Mouse (Mus musculus) cerebellum, adult 11-12 months (tissue): Measurements from ENCODE around the gene Shcbp1.
"Not testable (repeated sequence)": the region's sequence is repeated elsewhere in the genome, so short reads cannot be mapped to it uniquely, and the experiment has no call there.

ENCODE experiments used
- DNase-seq: peaks from one replicate; pipeline ENCODE4 v3.0.0; 2022

Shcbp1 gene

DNA sequence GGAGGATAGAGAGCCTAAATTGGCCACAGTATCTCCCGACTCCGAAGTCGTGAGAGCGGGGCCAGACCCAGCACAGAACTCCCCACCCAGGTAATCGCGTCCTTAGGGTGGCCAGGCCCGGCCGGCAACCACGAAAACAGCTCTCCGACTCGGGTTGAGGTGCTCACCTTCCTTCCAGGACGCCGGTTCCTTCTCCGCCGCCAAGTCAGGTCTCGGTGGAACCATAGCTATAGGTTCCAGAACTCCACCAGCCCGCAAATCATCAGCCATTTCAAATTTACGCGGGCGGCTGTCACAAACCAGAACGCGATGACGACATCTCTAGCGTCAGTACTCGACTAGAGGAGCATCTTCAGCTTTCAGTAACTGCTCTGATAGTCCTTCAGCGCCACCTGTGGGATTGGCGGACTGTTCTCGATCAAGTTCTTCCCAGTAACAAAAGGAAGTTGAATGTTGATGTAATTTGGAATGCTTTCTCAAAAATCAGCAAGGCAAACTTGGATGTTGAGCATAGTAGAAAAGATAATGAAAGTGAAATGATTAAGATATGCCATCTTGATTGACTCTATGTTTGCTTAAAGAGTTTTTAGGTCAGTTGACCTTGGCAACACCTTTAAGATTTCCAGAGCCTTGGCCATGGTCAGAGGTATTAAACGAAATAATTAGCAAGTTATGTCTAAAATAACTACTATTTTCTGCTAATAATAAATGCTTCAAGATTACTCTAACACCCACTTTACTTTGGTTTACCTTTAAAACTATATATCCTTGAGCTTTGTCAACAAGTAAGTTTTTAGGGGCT is at the start of gene Shcbp1:
Gene Shcbp1, minus strand, starts transcription at position 314 of the 802 bp plus-strand sequence.
- peak; percentile 75 for DNase-seq

DNA sequence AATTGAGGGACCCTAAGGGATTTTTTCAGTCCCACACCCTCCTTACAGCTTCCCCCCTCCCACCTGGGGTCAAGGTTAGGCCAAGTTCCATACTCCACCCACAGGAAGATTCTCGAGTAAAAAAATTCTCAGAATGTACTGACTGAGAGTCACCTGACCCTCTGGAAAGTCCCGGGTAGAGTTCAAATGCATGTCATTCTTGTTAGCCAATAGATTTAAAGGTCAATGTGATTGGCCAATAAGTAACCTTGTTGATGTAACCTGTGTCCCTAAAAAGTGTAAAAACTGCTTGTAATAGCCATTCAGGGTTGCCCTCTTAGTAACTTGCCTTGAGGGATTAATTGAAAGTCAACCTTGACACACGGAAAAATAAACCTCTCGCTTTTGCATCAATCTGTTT is 29.5 kb upstream of the Shcbp1 start:
- DNase-seq = no peak

DNA sequence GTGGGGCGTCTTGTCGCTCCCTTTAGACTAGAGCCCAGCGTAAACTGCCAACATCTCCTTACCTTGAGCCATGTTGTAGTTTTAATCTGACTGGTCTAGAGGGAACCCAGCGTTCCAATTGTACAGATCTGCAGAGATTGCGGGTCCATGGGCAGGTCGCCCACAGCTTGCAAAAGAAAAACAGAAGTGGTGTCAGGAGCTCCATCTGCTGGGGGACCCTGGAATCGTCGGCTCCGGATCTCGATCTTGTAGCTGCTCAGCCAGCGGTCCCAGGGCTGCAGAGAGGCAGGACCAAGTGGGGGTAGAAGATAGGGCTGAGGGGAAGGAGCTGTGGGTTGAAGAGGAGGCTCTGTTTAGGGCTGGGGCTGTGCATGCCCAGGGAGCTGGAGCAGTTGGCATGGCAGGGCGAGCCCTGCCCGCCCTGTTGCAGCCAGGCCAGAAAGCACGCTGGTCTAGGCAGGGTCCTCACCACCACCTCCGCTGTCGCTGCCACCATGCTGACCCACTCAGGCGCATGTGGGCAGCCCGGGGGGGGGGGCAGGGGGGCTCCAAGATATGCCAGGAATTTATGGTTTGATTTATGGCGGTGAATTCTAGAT is 21.3 kb upstream of the Shcbp1 start:
- DNase-seq = no peak

DNA sequence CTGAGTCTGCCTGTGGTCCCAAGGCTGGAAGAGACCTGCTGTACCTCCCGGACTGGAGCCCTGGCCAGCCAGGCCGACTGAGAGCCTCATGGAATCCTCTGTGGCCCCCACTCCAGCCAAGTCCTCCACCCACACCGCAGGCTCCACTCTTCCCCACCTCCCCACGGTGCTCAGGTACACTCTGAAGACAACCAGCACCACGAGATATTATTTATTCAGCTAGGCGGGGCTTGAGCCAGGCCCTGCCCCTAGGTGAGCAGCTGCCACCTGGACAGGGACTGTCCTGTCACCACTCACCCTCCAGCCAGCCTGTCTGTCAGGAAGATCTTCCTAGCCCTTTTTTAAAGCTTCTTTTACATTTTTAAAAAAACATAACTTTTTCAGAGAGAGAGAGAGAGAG is 1.1 kb downstream of the Shcbp1 start:
- DNase-seq = peak; percentile 6

DNA sequence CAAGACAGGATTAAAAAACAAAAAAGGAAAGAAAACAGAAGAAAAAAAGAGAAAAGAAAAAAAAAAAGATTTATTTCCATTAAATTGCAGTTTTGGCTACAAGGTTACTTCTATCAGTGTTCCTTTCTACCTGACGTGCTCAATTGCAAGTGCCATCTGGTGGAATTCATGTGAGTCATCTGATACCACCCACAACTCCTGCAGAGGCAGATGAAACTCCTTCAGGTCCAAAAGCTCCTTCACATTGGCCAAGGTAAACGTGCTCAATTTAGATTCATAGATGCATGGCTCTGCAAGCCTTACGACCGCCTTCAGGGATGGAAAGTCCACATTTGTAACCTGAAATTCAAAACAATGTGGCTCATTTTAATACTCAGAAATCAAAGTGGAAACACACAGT is 14.6 kb downstream of the Shcbp1 start:
- DNase-seq = no peak

DNA sequence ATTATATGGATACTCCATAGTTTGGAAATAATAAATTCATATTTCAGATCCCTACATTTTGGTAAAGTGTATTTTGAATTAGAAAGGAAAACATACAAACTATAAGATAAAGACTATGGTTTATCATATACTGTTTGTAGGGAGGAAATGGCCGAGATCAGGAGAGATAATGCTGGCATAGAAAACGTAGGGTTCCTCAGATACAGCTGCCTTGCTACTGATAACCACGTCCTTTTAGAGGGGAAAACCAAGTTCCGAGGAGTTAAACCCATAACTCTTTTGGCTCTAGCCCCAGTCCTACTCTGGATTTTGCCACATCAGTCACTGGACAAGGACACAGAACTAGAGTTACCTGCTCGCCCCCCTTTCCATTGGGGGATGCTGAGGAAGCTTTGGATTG is 26.3 kb downstream of the Shcbp1 start:
- no peak for DNase-seq

DNA sequence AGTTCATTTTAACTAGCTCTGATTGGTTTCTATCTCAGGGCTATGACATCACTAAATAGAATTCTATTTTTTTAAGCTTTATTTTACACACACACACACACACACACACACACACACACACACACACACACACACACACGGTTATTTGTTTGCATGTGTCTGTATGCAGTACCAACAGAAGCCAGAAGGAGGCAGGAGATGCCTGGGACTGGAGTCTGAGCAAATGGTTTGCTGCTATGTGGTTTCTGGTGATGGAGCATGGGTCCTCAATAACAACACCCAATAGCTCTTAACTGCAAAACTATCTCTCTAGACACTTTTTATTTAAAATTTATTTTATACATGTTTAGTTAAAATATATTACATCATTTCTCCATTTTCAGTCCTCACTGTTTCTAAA is 48.4 kb downstream of the Shcbp1 start:
- DNase-seq = no peak

DNA sequence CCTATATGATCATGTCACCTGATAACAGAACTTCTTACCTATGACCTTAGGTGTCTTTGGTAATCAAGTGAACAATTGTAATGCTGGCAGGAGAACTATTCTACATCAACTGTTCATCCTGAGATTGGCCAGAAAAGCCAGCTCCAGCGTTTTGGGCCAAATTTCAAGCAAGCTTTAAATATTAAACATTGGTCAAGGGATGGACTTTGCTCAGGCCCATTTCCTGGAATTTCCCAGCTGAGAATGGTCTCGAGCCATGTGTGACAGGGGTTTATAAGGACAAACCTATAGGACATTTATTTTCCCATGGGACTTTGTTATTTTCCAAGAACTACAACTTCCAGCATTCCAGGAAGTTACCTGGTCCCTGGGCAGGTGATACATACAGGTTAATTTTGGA is 63.8 kb downstream of the Shcbp1 start:
- no peak for DNase-seq

DNA sequence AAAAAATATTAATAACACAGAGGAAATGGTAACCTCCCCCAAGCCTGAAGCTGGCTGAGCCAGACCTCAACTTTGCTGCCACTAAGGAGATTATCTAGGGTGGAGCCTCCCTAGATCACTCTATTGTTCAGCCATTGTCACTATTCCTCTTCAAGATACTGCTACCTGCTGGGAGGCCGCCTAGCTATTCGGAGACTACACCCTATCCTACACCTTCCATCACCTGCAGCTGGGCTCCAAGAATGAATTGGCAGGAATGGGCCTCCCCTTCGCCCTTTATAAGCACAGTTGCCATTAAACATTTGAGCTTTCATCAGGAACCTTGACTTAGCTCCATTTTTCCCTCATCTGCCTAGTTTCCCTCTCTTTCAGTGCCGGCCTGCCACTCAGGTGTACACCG is 71.0 kb downstream of the Shcbp1 start:
- not testable (repeated sequence) for DNase-seq

DNA sequence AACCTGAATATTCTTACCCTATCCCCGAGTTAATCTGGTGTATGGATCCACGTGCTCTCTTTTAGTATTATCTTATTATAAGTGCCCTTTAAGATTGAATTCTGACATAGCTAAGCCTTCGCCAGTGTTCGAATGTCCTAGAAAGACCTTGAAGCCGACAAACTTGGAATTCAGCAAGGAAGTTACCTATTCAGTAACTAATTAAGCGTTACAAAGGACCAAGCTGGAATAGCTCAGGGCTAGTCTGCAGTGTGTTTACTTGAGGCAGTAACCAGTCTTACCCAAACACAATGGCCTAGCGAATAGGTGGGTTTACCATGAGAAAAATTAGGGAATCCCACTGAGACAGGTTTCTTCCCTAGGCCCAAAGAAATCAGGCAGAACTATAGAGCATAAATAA is 71.5 kb downstream of the Shcbp1 start:
- DNase-seq = not testable (repeated sequence)

DNA sequence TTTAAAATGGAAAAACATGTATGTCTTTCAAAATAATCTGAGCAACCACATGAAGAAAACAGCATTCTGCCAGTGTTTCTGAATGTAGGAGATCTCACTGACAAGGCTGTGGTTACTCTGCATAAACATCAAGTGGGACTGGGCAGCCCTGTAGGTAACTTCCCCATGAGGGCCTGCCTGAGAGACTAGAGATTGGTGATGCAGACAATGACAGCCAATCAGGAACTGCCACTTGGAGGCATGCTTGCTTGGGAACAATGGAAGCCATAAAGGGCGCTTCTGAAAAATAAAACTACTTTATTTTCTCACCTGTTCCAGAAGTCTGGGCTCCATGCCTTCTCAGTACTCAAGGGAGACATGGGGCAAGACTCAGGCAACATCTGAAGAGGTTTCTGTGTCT is 87.7 kb downstream of the Shcbp1 start:
- DNase-seq = no peak
